Mouse (Mus musculus): ENCODE results near the gene Kidins220. TPM values are rescaled to one million over a fixed set of nuclear protein-coding genes. Genes with fewer than 3 reads are reported as not detected.

Kidins220 gene
- polyA plus RNA-seq, 1 experiment from 2014 or later = 8.7 TPM

- Histone ChIP-seq H3K27me3 (ENCODE audit: control insufficient read depth, insufficient read depth, low read depth, low read length) (peaks cover 90% of the 10 kb centered on the region), H3K4me3 (ENCODE audit: low read depth, low read length) (peak within 1 kb of the TSS; percentile 67), H3K36me3 (ENCODE audit: control insufficient read depth, insufficient read depth) (no peaks in the 10 kb centered on the region), H3K9me3 (replicated peaks; ENCODE audit: control insufficient read depth, low read length) (no peaks in the 10 kb centered on the region), H3K4me2 (ENCODE audit: low read depth, low read length) (peak within 1 kb of the TSS; percentile 70), H3K9ac (ENCODE audit: low read depth, low read length) (peak within 1 kb of the TSS; percentile 62), H3K4me1 (ENCODE audit: control insufficient read depth, low read depth, low read length) (peaks cover 2% of the 10 kb centered on the region), H3K27ac (ENCODE audit: low read length) (peak within 1 kb of the TSS; percentile 87)
- WGBS (ENCODE audit: insufficient replicate concordance) = 5% methylated on average over 1 of the region's 1 CpGs
- ATAC-seq (ENCODE audit: low read depth) = no peak
These were observed 122.2 kb downstream of the Kidins220 start, which contains the start of gene Id2 for GRCm38 (mm10) chr12:25097052-25097209. Id2 (minus strand) TSS chr12:25097140.

DNA sequence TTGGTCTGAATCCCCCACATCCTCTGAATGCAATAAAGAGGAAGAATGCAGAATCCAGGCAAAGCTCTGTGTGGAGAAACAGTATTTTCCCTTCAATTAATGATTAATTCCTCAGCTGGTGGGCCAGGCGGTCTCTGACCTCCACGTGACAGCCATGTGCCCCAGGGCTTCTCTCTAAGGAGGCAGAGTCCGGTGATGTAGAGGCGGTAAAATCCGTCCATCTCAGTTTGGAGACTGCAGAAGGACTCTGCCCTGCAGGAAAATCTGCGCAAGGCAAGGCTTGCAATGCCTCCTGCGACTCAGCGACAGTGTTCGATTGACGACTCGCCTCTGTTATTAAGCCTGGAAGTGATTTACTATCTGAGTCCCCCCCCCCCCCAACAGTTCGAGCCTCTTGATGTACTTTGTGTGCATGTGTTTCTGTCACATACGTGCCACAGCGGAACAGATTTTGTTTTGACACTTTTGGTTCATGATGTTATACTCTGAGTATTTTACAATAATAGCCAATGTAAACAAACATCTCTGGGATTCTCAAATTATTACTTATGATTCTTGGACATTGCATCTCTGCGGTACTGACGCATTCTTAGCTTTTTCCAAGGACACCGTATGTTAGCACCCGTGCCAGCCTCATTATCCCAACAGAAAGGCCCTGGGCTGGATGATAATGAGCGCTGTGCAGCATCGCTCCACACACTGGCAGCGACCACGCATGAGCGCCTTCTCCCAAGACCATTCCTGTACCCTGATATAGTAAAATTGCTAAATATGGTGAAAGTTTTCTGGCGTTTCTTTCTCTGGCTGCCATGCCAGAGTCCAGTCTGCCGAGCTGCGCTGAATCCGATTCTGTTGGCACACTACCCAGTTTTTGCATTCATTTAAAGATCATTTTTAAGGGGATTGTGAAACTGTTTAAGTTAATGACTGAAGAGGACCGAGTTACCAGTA, 122.8 kb downstream of the Kidins220 start:
- H3K4me2 ChIP-seq (ENCODE audit: low read depth, low read length) = peak overlapping the region; percentile 70
- H3K27ac ChIP-seq (ENCODE audit: low read length) = peak overlapping the region; percentile 87
- H3K9ac ChIP-seq (ENCODE audit: low read depth, low read length) = peak overlapping the region; percentile 43; the same call in 1 of the 2 replicates
- no peaks in the 10 kb centered on the region for H3K9me3 ChIP-seq (replicated peaks; ENCODE audit: control insufficient read depth, low read length)
- H3K36me3 ChIP-seq (ENCODE audit: control insufficient read depth, insufficient read depth) = no peaks in the 10 kb centered on the region
- WGBS (ENCODE audit: insufficient replicate concordance) = 6% methylated on average over 28 of the region's 28 CpGs
- peaks cover 88% of the 10 kb centered on the region for H3K27me3 ChIP-seq (ENCODE audit: control insufficient read depth, insufficient read depth, low read depth, low read length)
- H3K4me3 ChIP-seq (ENCODE audit: low read depth, low read length) = peak overlapping the region; percentile 55
- peaks cover 2% of the 10 kb centered on the region for H3K4me1 ChIP-seq (ENCODE audit: control insufficient read depth, low read depth, low read length)
- peak; percentile 19 for ATAC-seq (ENCODE audit: low read depth)

GRCm38 (mm10) chr12:25098161-25098550, 123.4 kb downstream of the Kidins220 start:
- Histone ChIP-seq H3K9ac (ENCODE audit: low read depth, low read length) (peak overlapping the region; percentile 43), H3K27ac (ENCODE audit: low read length) (peak overlapping the region; percentile 87), H3K4me1 (ENCODE audit: control insufficient read depth, low read depth, low read length) (peaks cover 2% of the 10 kb centered on the region), H3K27me3 (ENCODE audit: control insufficient read depth, insufficient read depth, low read depth, low read length) (peaks cover 81% of the 10 kb centered on the region), H3K4me2 (ENCODE audit: low read depth, low read length) (peak overlapping the region; percentile 70), H3K4me3 (ENCODE audit: low read depth, low read length) (peak overlapping the region; percentile 55), H3K36me3 (ENCODE audit: control insufficient read depth, insufficient read depth) (no peaks in the 10 kb centered on the region), H3K9me3 (replicated peaks; ENCODE audit: control insufficient read depth, low read length) (no peaks in the 10 kb centered on the region)
- no peak for ATAC-seq (ENCODE audit: low read depth)
- 4% methylated on average over 10 of the region's 10 CpGs for WGBS (ENCODE audit: insufficient replicate concordance)

DNA sequence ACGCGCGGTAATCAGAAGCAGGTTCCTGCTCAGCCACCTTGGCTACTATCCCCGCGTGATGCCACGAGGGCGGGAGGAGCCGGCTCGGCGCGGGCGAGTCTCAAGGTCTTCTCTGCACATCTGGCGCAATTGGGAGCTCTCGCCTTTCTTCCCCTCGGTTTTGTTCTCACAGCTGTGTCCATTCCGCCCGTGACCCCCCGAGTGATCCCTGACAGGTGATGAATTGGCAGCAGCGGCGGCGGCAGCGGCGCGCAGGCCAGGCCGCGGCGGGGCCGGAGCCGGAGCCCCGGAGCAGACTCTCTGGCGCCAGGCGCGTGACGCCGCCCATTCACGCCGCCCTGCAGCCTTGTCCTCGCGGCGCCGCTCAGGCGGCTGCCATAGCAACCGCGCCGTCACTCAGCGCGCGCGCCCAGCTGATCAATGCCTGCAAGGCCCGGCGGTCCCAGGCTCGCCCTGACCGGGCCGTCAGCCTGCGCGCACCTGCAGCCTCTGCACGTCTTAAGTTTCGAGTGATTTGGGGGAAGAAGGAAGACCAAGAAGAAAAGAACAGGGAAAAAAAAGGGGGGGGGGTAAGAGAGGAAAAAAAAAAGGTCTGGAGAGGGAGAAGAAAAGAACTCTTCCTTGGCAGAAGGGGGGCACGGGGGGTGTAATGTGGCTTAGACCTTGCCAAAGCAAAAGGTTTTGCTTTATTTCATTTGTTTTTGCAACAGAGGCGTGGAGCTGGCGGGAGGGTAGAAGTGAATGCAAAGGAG, 124.0 kb downstream of the Kidins220 start:
- under 1% methylated on average over 58 of the region's 61 CpGs for WGBS (ENCODE audit: insufficient replicate concordance)
- H3K27me3 ChIP-seq (ENCODE audit: control insufficient read depth, insufficient read depth, low read depth, low read length) = peaks cover 79% of the 10 kb centered on the region

DNA sequence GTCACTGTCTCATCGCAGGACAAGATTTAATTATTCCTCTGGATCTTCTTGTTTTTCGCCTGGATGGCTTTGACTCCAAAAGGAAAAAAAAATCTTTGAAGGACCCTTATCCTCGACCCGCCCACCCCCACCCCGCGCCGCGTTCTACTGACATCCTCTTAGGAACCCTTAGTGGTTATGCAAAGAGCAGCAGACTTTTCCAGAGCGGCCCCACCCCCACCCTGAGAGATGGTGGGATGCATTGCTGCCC, 124.5 kb downstream of the Kidins220 start:
- Histone ChIP-seq H3K4me3 (ENCODE audit: low read depth, low read length) (peak overlapping the region; percentile 55), H3K27me3 (ENCODE audit: control insufficient read depth, insufficient read depth, low read depth, low read length) (peaks cover 76% of the 10 kb centered on the region), H3K27ac (ENCODE audit: low read length) (peak overlapping the region; percentile 87), H3K9me3 (replicated peaks; ENCODE audit: control insufficient read depth, low read length) (no peaks in the 10 kb centered on the region), H3K4me2 (ENCODE audit: low read depth, low read length) (peak overlapping the region; percentile 70), H3K4me1 (ENCODE audit: control insufficient read depth, low read depth, low read length) (peaks cover 2% of the 10 kb centered on the region), H3K9ac (ENCODE audit: low read depth, low read length) (peak overlapping the region; percentile 16; the same call in 1 of the 2 replicates), H3K36me3 (ENCODE audit: control insufficient read depth, insufficient read depth) (no peaks in the 10 kb centered on the region)
- 2% methylated on average over 9 of the region's 9 CpGs for WGBS (ENCODE audit: insufficient replicate concordance)
- ATAC-seq (ENCODE audit: low read depth) = no peak

More for the DNA sequence above, 124.0 kb downstream of the Kidins220 start:
- Histone ChIP-seq H3K9ac (ENCODE audit: low read depth, low read length) (peak overlapping the region; percentile 43), H3K9me3 (replicated peaks; ENCODE audit: control insufficient read depth, low read length) (no peaks in the 10 kb centered on the region), H3K36me3 (ENCODE audit: control insufficient read depth, insufficient read depth) (no peaks in the 10 kb centered on the region), H3K27ac (ENCODE audit: low read length) (peak overlapping the region; percentile 87), H3K4me1 (ENCODE audit: control insufficient read depth, low read depth, low read length) (peaks cover 2% of the 10 kb centered on the region), H3K4me3 (ENCODE audit: low read depth, low read length) (peak overlapping the region; percentile 55), H3K4me2 (ENCODE audit: low read depth, low read length) (peak overlapping the region; percentile 70)
- ATAC-seq (ENCODE audit: low read depth) = peak; percentile 70

DNA sequence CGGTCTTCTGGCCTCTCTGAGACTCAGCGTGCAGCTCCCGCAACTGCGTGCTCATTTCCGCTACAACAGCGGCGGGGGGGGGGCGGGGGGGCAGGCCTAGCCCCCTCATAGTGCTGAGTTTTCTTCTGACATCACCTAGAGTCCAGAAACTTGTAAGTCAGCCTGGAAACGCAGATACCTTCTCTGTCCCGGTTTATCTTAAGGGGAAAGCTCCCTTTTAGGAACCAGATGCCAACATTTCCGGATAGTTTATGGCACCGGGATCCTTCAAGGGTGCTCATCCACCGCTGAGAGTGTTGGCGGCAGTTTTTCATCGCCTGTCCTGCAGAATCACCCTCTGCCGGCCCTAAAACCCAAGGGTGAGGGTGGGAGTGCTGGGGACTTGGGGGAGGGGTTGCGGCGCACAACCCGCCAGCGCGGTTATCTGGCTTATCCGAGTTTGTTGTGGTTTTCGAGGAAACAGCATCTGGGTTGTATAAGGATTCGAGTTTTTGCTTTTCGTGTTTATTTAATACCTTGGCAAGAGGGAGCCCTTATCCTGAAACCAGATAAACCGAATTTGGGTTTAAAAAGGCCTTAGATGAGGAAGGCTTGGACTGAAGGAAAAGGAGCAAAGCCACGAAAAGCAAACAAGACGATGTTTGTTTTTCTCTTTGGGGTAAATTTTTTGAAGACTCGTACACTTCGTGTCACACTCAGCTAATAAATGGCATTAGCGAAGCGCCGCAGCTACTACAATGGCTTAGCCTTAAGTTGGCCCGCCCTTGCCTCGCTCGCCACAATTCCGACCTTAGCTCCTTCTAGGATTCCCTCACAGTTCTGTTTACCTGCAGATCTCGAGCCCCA, 125.1 kb downstream of the Kidins220 start:
- Histone ChIP-seq H3K27ac (ENCODE audit: low read length) (peak overlapping the region; percentile 87), H3K4me2 (ENCODE audit: low read depth, low read length) (peak overlapping the region; percentile 70)
- under 1% methylated on average over 38 of the region's 38 CpGs for WGBS (ENCODE audit: insufficient replicate concordance)

DNA sequence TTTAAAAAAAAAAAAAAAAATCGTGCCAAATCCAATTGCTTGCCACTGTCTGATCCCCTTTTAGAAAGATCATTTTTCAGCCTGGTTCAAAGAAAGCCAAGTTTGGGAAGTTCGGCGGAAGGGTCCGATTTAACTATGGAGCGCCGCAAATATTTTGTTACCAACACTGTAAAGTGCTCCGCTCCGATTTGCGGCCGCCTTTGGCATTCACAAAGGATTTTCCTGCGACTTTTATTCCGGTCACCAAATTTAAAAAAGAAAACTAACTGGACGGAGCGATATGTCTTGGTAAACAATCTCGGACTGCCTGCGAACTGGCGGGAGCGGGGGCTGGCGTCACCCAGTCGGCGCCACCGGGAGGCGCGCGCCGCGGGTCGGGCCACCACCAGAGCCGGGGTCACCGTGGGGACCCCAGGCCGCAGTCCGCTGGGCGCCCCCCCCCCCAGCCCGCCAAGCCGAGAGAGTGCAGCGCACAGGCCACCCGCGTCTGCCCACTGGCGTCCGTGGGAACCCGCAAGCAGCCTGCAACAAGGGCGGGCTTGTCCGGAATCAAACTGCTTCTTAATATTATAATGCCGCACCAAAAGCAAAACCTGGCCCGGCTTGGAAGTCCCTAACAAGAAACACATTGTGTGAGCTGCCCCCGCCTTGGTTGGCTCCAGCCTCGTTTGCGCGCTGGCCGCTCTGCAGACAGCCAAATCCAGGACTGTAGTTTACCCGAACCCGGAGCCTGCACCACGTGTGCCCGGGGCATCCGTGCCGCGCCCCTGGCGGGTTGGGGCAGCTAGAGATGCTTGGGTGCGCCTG, 125.9 kb downstream of the Kidins220 start:
- Histone ChIP-seq H3K4me1 (ENCODE audit: control insufficient read depth, low read depth, low read length) (peaks cover 2% of the 10 kb centered on the region), H3K9me3 (replicated peaks; ENCODE audit: control insufficient read depth, low read length) (no peaks in the 10 kb centered on the region), H3K4me2 (ENCODE audit: low read depth, low read length) (peak overlapping the region; percentile 70), H3K27ac (ENCODE audit: low read length) (peak overlapping the region; percentile 87), H3K9ac (ENCODE audit: low read depth, low read length) (peak overlapping the region; percentile 35), H3K27me3 (ENCODE audit: control insufficient read depth, insufficient read depth, low read depth, low read length) (peaks cover 63% of the 10 kb centered on the region), H3K4me3 (ENCODE audit: low read depth, low read length) (peak overlapping the region; percentile 55), H3K36me3 (ENCODE audit: control insufficient read depth, insufficient read depth) (no peaks in the 10 kb centered on the region)
- ATAC-seq (ENCODE audit: low read depth) = no peak
- WGBS (ENCODE audit: insufficient replicate concordance) = under 1% methylated on average over 58 of the region's 59 CpGs

More for the DNA sequence above, 125.1 kb downstream of the Kidins220 start:
- Histone ChIP-seq H3K4me1 (ENCODE audit: control insufficient read depth, low read depth, low read length) (peaks cover 2% of the 10 kb centered on the region), H3K9ac (ENCODE audit: low read depth, low read length) (peak overlapping the region; percentile 26; the same call in 1 of the 2 replicates), H3K9me3 (replicated peaks; ENCODE audit: control insufficient read depth, low read length) (no peaks in the 10 kb centered on the region), H3K4me3 (ENCODE audit: low read depth, low read length) (peak overlapping the region; percentile 55), H3K27me3 (ENCODE audit: control insufficient read depth, insufficient read depth, low read depth, low read length) (peaks cover 71% of the 10 kb centered on the region), H3K36me3 (ENCODE audit: control insufficient read depth, insufficient read depth) (no peaks in the 10 kb centered on the region)
- no peak for ATAC-seq (ENCODE audit: low read depth)

DNA sequence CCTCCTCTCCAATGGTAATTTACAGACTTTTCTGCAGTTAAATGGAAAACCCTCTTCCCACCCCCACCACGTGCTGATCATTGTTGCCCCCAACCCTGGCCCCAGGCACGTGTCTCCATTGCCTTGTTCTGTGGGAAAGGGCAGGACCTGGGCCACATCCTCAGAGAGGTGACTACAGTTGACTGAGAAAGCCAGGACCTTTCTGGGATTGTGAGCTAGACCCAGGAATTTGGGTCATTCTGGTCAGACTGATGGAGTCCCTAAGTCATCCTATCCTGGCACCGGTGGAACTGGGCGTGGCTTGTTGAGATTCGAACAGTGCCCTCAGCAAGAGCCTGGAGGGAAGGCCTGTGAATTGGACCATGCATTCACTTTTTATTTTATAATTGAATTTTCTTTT, 126.7 kb downstream of the Kidins220 start:
- peaks cover 2% of the 10 kb centered on the region for H3K4me1 ChIP-seq (ENCODE audit: control insufficient read depth, low read depth, low read length)
- ATAC-seq (ENCODE audit: low read depth) = no peak
- H3K27ac ChIP-seq (ENCODE audit: low read length) = no peak overlapping the region
- H3K27me3 ChIP-seq (ENCODE audit: control insufficient read depth, insufficient read depth, low read depth, low read length) = peaks cover 55% of the 10 kb centered on the region
- no peak overlapping the region for H3K4me3 ChIP-seq (ENCODE audit: low read depth, low read length)
- WGBS (ENCODE audit: insufficient replicate concordance) = 25% methylated on average over 5 of the region's 5 CpGs
- no peaks in the 10 kb centered on the region for H3K9me3 ChIP-seq (replicated peaks; ENCODE audit: control insufficient read depth, low read length)
- H3K9ac ChIP-seq (ENCODE audit: low read depth, low read length) = no peak overlapping the region
- H3K4me2 ChIP-seq (ENCODE audit: low read depth, low read length) = 0 out of 2 replicates have a peak overlapping the region, but pooled peaks have one; percentile 70
- H3K36me3 ChIP-seq (ENCODE audit: control insufficient read depth, insufficient read depth) = no peaks in the 10 kb centered on the region
